Mouse (Mus musculus) heart, embryonic 10.5 days (tissue): Measurements from ENCODE around the gene Abcg4. TPM values are rescaled to one million over a fixed set of nuclear protein-coding genes. Genes with fewer than 3 reads are reported as not detected.
"Not testable (repeated sequence)": the region's sequence is repeated elsewhere in the genome, so short reads cannot be mapped to it uniquely, and the experiment has no call there.

ENCODE experiments used
- DNase-seq: peaks from one replicate; pipeline ENCODE4 v3.0.0-alpha.2; 2017; ENCODE audit warnings: low spot score
- H3K27ac ChIP-seq: fragments of 300-500 bp; sonication (generic); 2 replicates; pipeline ENCODE4 v1.5.1; 2016; ENCODE audit warnings: mild to moderate bottlenecking
- H3K27me3 ChIP-seq: fragments of 300-500 bp; sonication (generic); 2 replicates; pipeline ENCODE4 v1.6.1; 2016; ENCODE audit warnings: mild to moderate bottlenecking; ENCODE audit not compliant: poor library complexity, insufficient read depth, severe bottlenecking
- H3K36me3 ChIP-seq: fragments of 300-500 bp; sonication (generic); 2 replicates; pipeline ENCODE4 v1.6.1; 2016; ENCODE audit warnings: mild to moderate bottlenecking, moderate library complexity
- H3K4me1 ChIP-seq: fragments of 300-500 bp; sonication (generic); 2 replicates; pipeline ENCODE4 v1.6.1; 2016; ENCODE audit warnings: mild to moderate bottlenecking
- H3K4me3 ChIP-seq: fragments of 300-500 bp; sonication (generic); 2 replicates; pipeline ENCODE4 v1.5.1; 2016; ENCODE audit warnings: mild to moderate bottlenecking, moderate library complexity
- H3K9me3 ChIP-seq: fragments of 300-500 bp; sonication (generic); 2 replicates; pipeline ENCODE4 v1.6.1; 2016; ENCODE audit warnings: mild to moderate bottlenecking, moderate library complexity
- WGBS: fragments of 180-500 bp; shearing (Covaris S2); methylation state at CpG from one replicate; pipeline ENCODE4 v1.1.7; 2016; 5-methylcytosine and 5-hydroxymethylcytosine counted together
- polyA plus RNA-seq: library from polyadenylated mRNA; unstranded; fragments of >200 nt; fragmentation: Nextera tagmentation; extraction: Ambion mirVana; gene quantifications from 2 replicates; pipeline ENCODE4 v1.2.1, GENCODE M21; 2016

The Abcg4 gene
- polyA plus RNA-seq, 1 experiment from 2014 or later, result 3.4 TPM

DNA sequence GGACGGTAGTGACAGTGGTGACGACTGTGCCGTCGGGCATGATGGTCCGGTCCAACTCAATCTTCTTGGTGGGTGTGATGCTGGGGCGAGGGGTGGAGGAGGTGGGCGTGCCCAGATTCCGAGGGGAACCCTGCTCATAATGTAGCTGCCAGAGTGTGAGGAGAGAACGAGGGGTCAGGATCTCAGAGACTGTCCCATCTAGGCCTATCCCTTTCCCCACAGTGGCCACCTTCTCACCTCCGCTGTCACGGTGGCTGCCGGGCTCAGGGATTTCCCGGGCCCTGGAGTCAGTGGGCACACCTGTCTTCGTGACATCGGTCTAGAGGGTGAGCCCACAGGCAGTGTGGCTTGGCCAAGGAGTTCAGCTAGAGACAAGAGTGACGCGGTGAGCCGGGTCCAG is 26.5 kb upstream of the Abcg4 start:
- Histone ChIP-seq H3K4me1 (peaks cover 51% of the 10 kb centered on the region), H3K4me3 (no peak overlapping the region), H3K27ac (no peak overlapping the region), H3K36me3 (peaks cover 49% of the 10 kb centered on the region), H3K9me3 (no peaks in the 10 kb centered on the region), H3K27me3 (0 out of 2 replicates have a peak, but pooled peaks cover 4% of the 10 kb centered on the region)
- DNase-seq, result no peak
- WGBS, result 89% methylated on average over 18 of the region's 18 CpGs

GRCm38 (mm10) chr9:44314257-44314547 is 25.8 kb upstream of the Abcg4 start:
- peaks cover 49% of the 10 kb centered on the region for H3K36me3 ChIP-seq
- no peak for DNase-seq
- 69% methylated on average over 4 of the region's 4 CpGs for WGBS
- H3K27me3 ChIP-seq, result 0 out of 2 replicates have a peak, but pooled peaks cover 4% of the 10 kb centered on the region
- no peaks in the 10 kb centered on the region for H3K9me3 ChIP-seq
- no peak overlapping the region for H3K27ac ChIP-seq
- peaks cover 46% of the 10 kb centered on the region for H3K4me1 ChIP-seq
- H3K4me3 ChIP-seq, result no peak overlapping the region

DNA sequence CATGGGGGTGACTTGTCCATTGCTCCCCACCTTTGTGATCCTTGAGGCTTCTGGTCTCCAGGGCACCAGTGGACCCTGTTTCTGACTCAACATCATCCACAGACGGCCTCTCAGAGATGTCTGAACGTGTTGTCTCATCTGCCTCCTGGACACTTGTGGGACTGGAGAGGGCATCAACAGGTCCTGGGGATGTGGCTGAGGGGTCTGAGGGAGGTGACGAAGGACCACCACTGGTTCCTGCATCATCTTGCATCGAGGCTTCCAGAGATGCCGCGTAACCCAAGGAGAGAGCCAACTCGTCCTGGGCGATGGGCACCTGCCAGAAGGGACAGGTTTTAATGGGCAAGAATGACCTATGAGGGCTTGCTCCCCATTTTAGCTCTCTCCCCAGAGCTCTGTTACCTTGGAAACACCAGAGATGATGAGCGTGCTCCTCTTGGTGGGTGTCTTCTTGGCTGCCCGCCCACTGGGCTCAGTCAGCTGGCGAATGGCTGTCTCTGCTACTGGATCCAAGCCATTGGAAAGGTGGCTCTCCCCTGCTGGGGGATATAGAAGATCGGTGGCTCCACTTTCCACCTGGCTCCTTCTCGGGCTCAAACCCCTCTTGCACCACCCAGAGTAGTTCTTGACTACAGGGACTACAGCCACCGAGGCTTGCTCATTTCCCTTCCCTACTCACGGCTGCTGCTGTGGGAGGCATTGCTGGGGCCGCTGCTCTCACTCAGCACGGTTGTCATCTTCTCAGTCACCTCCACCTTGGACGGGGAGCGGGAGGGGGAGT is 25.3 kb upstream of the Abcg4 start:
- H3K4me1 ChIP-seq, result peaks cover 40% of the 10 kb centered on the region
- H3K27ac ChIP-seq, result no peak overlapping the region
- H3K27me3 ChIP-seq, result 0 out of 2 replicates have a peak, but pooled peaks cover 4% of the 10 kb centered on the region
- H3K36me3 ChIP-seq, result peaks cover 49% of the 10 kb centered on the region
- 77% methylated on average over 19 of the region's 19 CpGs for WGBS
- no peak overlapping the region for H3K4me3 ChIP-seq
- H3K9me3 ChIP-seq, result no peaks in the 10 kb centered on the region
- DNase-seq, result no peak

DNA sequence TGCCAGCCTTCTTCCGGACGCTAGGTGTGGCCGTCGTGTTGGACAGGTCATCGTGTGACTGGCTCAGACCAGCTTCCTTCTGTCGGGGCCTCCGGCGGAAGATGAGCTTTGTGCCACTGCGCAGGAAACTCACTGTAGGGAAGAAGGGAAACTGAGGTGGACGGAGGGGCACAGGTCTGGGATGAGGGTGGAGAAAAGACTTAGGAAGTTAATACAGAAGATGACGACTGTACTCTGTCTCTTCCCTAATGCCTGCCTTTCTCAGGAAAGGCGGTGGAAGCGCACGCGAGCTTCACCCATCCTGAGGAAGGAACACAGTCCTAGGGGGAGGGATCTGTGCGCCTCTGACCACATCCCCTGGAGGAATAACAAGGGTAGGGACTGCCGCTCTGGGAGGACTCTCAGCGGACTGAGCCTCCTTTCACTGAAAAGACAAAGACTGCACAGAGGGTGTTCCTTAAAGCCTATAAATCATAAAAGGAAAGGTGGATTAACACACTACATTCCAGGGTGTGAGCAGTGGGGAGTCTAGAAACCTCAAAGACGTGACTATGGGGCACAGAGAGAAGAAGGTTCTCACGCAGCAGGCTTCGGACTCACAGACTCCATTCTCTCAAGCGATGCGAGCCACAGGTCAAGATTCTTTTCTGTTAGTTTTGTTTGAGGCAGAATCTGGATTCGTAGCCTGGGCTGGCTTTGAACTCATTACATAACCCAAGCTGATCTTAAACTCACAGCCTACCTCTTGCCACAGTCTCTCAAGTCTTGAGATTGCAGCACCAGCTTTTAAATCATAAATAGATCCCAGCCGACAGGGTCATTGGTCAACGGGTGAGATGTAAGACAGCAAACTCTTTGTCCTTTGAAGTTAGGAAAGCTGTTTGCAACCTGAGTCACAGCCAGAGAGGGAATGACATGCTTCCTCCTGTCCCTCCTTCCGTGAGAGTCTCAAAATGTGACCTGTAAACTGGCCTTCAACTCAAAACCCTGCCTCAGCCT is 23.0 kb upstream of the Abcg4 start:
- H3K4me1 ChIP-seq, result peaks cover 28% of the 10 kb centered on the region
- H3K27ac ChIP-seq, result peak overlapping the region; percentile 76
- no peak for DNase-seq
- 14% methylated on average over 27 of the region's 27 CpGs for WGBS
- peak overlapping the region; percentile 44 for H3K4me3 ChIP-seq
- no peaks in the 10 kb centered on the region for H3K9me3 ChIP-seq
- H3K27me3 ChIP-seq, result 0 out of 2 replicates have a peak, but pooled peaks cover 4% of the 10 kb centered on the region
- H3K36me3 ChIP-seq, result peaks cover 42% of the 10 kb centered on the region

DNA sequence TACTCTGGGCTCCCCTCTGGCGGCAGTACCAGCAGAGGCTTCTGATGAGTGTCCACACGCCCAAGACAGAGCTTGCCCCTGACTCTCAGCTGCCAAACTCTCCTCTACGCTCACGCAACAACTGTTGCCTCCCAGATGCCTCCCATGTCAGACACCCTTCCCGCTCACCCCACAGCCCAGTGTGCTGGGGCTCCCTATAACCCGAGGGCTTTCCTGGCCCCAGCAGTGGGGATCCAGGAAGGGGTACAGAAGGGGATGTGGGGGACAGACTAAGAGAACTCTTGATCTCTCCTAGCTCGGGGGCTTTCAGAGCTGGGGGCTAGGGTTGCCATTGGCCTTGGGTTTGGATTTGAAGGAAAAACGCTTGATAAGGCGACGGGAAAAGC is 22.3 kb upstream of the Abcg4 start:
- H3K27ac ChIP-seq, result peak overlapping the region; percentile 76
- H3K36me3 ChIP-seq, result peaks cover 36% of the 10 kb centered on the region
- H3K4me3 ChIP-seq, result peak overlapping the region; percentile 44
- H3K9me3 ChIP-seq, result no peaks in the 10 kb centered on the region
- 0 out of 2 replicates have a peak, but pooled peaks cover 4% of the 10 kb centered on the region for H3K27me3 ChIP-seq
- DNase-seq, result no peak
- 21% methylated on average over 10 of the region's 10 CpGs for whole genome bisulfite sequencing
- H3K4me1 ChIP-seq, result peaks cover 28% of the 10 kb centered on the region

GRCm38 (mm10) chr9:44309756-44310155 is 21.3 kb upstream of the Abcg4 start:
- no peak overlapping the region for H3K4me3 ChIP-seq
- DNase-seq, result no peak
- peaks cover 28% of the 10 kb centered on the region for H3K4me1 ChIP-seq
- no peak overlapping the region for H3K27ac ChIP-seq
- 0 out of 2 replicates have a peak, but pooled peaks cover 4% of the 10 kb centered on the region for H3K27me3 ChIP-seq
- peaks cover 26% of the 10 kb centered on the region for H3K36me3 ChIP-seq
- H3K9me3 ChIP-seq, result no peaks in the 10 kb centered on the region
- WGBS, result 68% methylated on average over 3 of the region's 3 CpGs

DNA sequence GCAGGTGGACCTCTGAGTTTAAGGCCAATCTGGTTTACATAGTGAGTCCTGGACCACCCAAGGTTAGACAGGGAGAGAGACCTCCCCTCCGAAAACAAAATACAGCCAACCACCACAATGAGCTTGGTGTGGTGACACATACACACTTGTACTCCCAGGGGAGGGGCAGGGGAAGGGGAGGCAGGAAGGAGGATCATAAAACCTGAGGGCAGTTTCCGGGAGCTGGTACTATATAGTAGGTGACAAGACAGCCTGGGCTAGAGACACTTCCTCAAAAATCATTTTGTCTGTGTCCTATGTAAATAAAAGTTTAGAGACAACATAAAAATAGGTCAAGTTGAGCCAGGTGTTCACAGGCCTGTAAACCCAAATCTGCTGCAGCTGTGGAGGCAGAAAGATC is 18.8 kb upstream of the Abcg4 start:
- Histone ChIP-seq H3K9me3 (no peaks in the 10 kb centered on the region), H3K4me3 (no peak overlapping the region), H3K27me3 (0 out of 2 replicates have a peak, but pooled peaks cover 4% of the 10 kb centered on the region), H3K27ac (no peak overlapping the region), H3K4me1 (peaks cover 29% of the 10 kb centered on the region), H3K36me3 (peaks cover 10% of the 10 kb centered on the region)
- DNase-seq, result no peak
- 85% methylated on average over 2 of the region's 2 CpGs for WGBS

- 91% methylated on average over 6 of the region's 6 CpGs for WGBS
- no peaks in the 10 kb centered on the region for H3K27me3 ChIP-seq
- H3K4me1 ChIP-seq, result peaks cover 25% of the 10 kb centered on the region
- DNase-seq, result no peak
- H3K36me3 ChIP-seq, result peaks cover 18% of the 10 kb centered on the region
- no peak overlapping the region for H3K27ac ChIP-seq
- no peak overlapping the region for H3K4me3 ChIP-seq
- no peaks in the 10 kb centered on the region for H3K9me3 ChIP-seq
Measured at GRCm38 (mm10) chr9:44306532-44306931, 18.1 kb upstream of the Abcg4 start.

GRCm38 (mm10) chr9:44305466-44306079 is 17.2 kb upstream of the Abcg4 start, which contains the start of gene Hinfp:
TSS of gene Hinfp (minus strand) at chr9:44305671.
- Histone ChIP-seq H3K27ac (peak within 1 kb of the TSS; percentile 90), H3K27me3 (no peaks in the 10 kb centered on the region), H3K4me1 (peaks cover 15% of the 10 kb centered on the region), H3K9me3 (no peaks in the 10 kb centered on the region), H3K36me3 (peaks cover 27% of the 10 kb centered on the region), H3K4me3 (peak within 1 kb of the TSS; percentile 84)
- WGBS, result under 1% methylated on average over 54 of the region's 54 CpGs
- DNase-seq, result peak; percentile 100

- 92% methylated on average over 3 of the region's 3 CpGs for WGBS
- not testable (repeated sequence) for H3K4me3 ChIP-seq, H3K27me3 ChIP-seq, H3K9me3 ChIP-seq, DNase-seq, H3K27ac ChIP-seq
- H3K36me3 ChIP-seq, result peaks cover 77% of the 10 kb centered on the region
- H3K4me1 ChIP-seq, result peaks cover 11% of the 10 kb centered on the region
Measured at GRCm38 (mm10) chr9:44300001-44300400, 11.6 kb upstream of the Abcg4 start.

DNA sequence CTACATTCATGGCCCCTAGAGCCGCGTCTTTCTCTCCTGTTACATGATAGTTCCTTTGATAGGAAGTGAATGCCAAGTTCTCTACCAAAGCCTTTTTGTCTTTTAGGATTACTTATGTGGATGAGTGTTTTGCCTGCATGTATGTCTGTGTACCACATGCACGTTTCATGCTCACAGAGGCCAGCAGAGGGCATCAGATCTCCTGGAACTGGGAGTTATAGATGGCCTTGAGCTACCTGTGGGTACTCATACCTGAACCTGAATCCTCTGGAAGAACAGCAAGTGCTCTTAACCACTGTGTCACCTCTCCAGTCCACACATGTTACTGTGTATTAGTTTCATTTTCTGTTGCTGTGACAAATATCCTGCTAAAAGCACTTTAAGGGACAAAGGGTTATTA is 4.1 kb upstream of the Abcg4 start:
- Histone ChIP-seq H3K27me3 (peaks cover 22% of the 10 kb centered on the region; the same call in 1 of the 2 replicates), H3K36me3 (peaks cover 72% of the 10 kb centered on the region), H3K4me1 (peaks cover 20% of the 10 kb centered on the region), H3K27ac (no peak overlapping the region), H3K4me3 (no peak overlapping the region), H3K9me3 (no peaks in the 10 kb centered on the region)
- DNase-seq, result no peak
- 67% methylated on average over 3 of the region's 3 CpGs for WGBS

GRCm38 (mm10) chr9:44288959-44289291 is 510 bp upstream of the Abcg4 start:
- Histone ChIP-seq H3K9me3 (no peaks in the 10 kb centered on the region), H3K4me1 (peaks cover 29% of the 10 kb centered on the region), H3K27me3 (peaks cover 47% of the 10 kb centered on the region), H3K36me3 (peaks cover 40% of the 10 kb centered on the region), H3K27ac (peak overlapping the region; percentile 75; the same call in 1 of the 2 replicates), H3K4me3 (peak overlapping the region; percentile 70)
- 5% methylated on average over 11 of the region's 11 CpGs for WGBS
- peak; percentile 83 for DNase-seq
